Mouse (Mus musculus): ENCODE data around the gene Eif4enif1.

Eif4enif1 gene

GRCm38 (mm10) chr11:3266079-3266685 is 64.0 kb downstream of the Eif4enif1 start, which contains the start of gene Drg1:
Gene Drg1, minus strand, starts transcription at chr11:3266415.
- in situ Hi-C loops (cut with MboI, MseI), result no loop called here

GRCm38 (mm10) chr11:3267133-3267532 is 64.9 kb downstream of the Eif4enif1 start:
- in situ Hi-C loops (cut with MboI, MseI), result no loop called here

GRCm38 (mm10) chr11:3269241-3269640 is 67.0 kb downstream of the Eif4enif1 start:
- in situ Hi-C loops (cut with MboI, MseI), result no loop called here

GRCm38 (mm10) chr11:3278351-3278750 is 76.2 kb downstream of the Eif4enif1 start:
- in situ Hi-C loops (cut with MboI, MseI), result no loop called here

GRCm38 (mm10) chr11:3279729-3280128 is 77.5 kb downstream of the Eif4enif1 start:
- in situ Hi-C loops (cut with MboI, MseI), result no loop called here

GRCm38 (mm10) chr11:3282887-3283286 is 80.7 kb downstream of the Eif4enif1 start:
- in situ Hi-C loops (cut with MboI, MseI), result no loop called here

- in situ Hi-C loops (cut with MboI, MseI), result no loop called here
Observed at GRCm38 (mm10) chr11:3283645-3284044, 81.5 kb downstream of the Eif4enif1 start.

- in situ Hi-C loops (cut with MboI, MseI), result no loop called here
Observed at GRCm38 (mm10) chr11:3285940-3286339, 83.7 kb downstream of the Eif4enif1 start.

- in situ Hi-C loops (cut with MboI, MseI), result no loop called here
Observed at GRCm38 (mm10) chr11:3287131-3287530, 84.9 kb downstream of the Eif4enif1 start.

GRCm38 (mm10) chr11:3287921-3288320 is 85.7 kb downstream of the Eif4enif1 start:
- in situ Hi-C loops (cut with MboI, MseI), result no loop called here

- in situ Hi-C loops (cut with MboI, MseI), result no loop called here
Observed at GRCm38 (mm10) chr11:3288521-3289301, 86.5 kb downstream of the Eif4enif1 start, which contains the start of gene Patz1. Gene Patz1, plus strand, starts transcription at chr11:3288874.

- in situ Hi-C loops (cut with MboI, MseI), result no loop called here
Observed at GRCm38 (mm10) chr11:3289302-3289802, 87.2 kb downstream of the Eif4enif1 start.

GRCm38 (mm10) chr11:3289803-3290639 is 87.8 kb downstream of the Eif4enif1 start:
- in situ Hi-C loops (cut with MboI, MseI), result loop anchor here in 1 of 2 experiments (5.0 kb wide), 1 partner anchor 37 kb away; no protein-coding TSS in a partner anchor

- in situ Hi-C loops (cut with MboI, MseI), result loop anchor here in 1 of 2 experiments (5.0 kb wide), 1 partner anchor 37 kb away; no protein-coding TSS in a partner anchor
Observed at GRCm38 (mm10) chr11:3290640-3291310, 88.6 kb downstream of the Eif4enif1 start.

- in situ Hi-C loops (cut with MboI, MseI), result loop anchor here in 1 of 2 experiments (5.0 kb wide), 1 partner anchor 36 kb away; no protein-coding TSS in a partner anchor
Observed at GRCm38 (mm10) chr11:3291311-3292061, 89.3 kb downstream of the Eif4enif1 start.

GRCm38 (mm10) chr11:3292062-3292421 is 89.8 kb downstream of the Eif4enif1 start:
- in situ Hi-C loops (cut with MboI, MseI), result loop anchor here in 1 of 2 experiments (5.0 kb wide), 1 partner anchor 35 kb away; no protein-coding TSS in a partner anchor

- in situ Hi-C loops (cut with MboI, MseI), result loop anchor here in 1 of 2 experiments (5.0 kb wide), 1 partner anchor 35 kb away; no protein-coding TSS in a partner anchor
Observed at GRCm38 (mm10) chr11:3292711-3293249, 90.6 kb downstream of the Eif4enif1 start.

GRCm38 (mm10) chr11:3293361-3293760 is 91.2 kb downstream of the Eif4enif1 start:
- in situ Hi-C loops (cut with MboI, MseI), result loop anchor here in 1 of 2 experiments (5.0 kb wide), 1 partner anchor 34 kb away; no protein-coding TSS in a partner anchor
